Mouse (Mus musculus) heart, embryonic 14.5 days (tissue): ENCODE measurements around the gene Plcxd2. TPM values are rescaled to one million over a fixed set of nuclear protein-coding genes. Genes with fewer than 3 reads are reported as not detected.

ENCODE experiments used
- ATAC-seq: fragments of 200-750 bp; cut with Nextera tagmentation; 2 replicates; pipeline ENCODE4 v1.8.0; 2017; ENCODE audit warnings: low read depth, moderate TSS enrichment; ENCODE audit not compliant: insufficient number of reproducible peaks, insufficient read depth, low FRiP score
- H3K27ac ChIP-seq, 2 experiments: fragments of 200-500 bp in 1 of 2; fragments of 300-500 bp in 1 of 2; sonication (generic) in 1 of 2; replicated peaks in 1 of 2; 2 replicates each; pipeline ENCODE4 v1.5.1; 2012 to 2014; ENCODE audit warnings: low read depth in 2 of 2, low read length in 2 of 2, control low read depth in 1 of 2, mild to moderate bottlenecking in 1 of 2, mixed read lengths in 1 of 2; ENCODE audit not compliant: control insufficient read depth in 1 of 2, insufficient read depth in 1 of 2
- H3K27me3 ChIP-seq: fragments of 300-500 bp; sonication (generic); 2 replicates; pipeline ENCODE4 v1.6.1; 2014; ENCODE audit warnings: mild to moderate bottlenecking, low read length, control low read depth; ENCODE audit not compliant: control insufficient read depth, insufficient read depth
- H3K36me3 ChIP-seq: fragments of 300-500 bp; sonication (generic); 2 replicates; pipeline ENCODE4 v1.6.1; 2014; ENCODE audit warnings: mild to moderate bottlenecking, control low read depth, low read length, mixed read lengths; ENCODE audit not compliant: control insufficient read depth, insufficient read depth
- H3K4me1 ChIP-seq, 2 experiments: fragments of 200-500 bp in 1 of 2; fragments of 300-500 bp in 1 of 2; sonication (generic) in 1 of 2; 2 replicates each; pipeline ENCODE4 v1.6.1; 2012 to 2014; ENCODE audit warnings: low read length in 2 of 2, control low read depth in 1 of 2, mixed read lengths in 1 of 2; ENCODE audit not compliant: control insufficient read depth in 2 of 2, insufficient read depth in 2 of 2
- H3K4me2 ChIP-seq: fragments of 300-500 bp; sonication (generic); 2 replicates; pipeline ENCODE4 v1.6.1; 2014; ENCODE audit warnings: mild to moderate bottlenecking, low read length
- H3K4me3 ChIP-seq, 2 experiments: fragments of 200-500 bp in 1 of 2; fragments of 300-500 bp in 1 of 2; sonication (generic) in 1 of 2; 2 replicates each; pipeline ENCODE4 v1.5.1; 2012 to 2014; ENCODE audit warnings: low read length in 2 of 2, mild to moderate bottlenecking in 2 of 2, control low read depth in 1 of 2, low read depth in 1 of 2, moderate library complexity in 1 of 2; ENCODE audit not compliant: control insufficient read depth in 1 of 2, insufficient read depth in 1 of 2
- H3K9ac ChIP-seq: fragments of 300-500 bp; sonication (generic); 2 replicates; pipeline ENCODE4 v1.6.1; 2014; ENCODE audit warnings: mild to moderate bottlenecking, low read length
- H3K9me3 ChIP-seq: fragments of 300-500 bp; sonication (generic); 2 replicates; pipeline ENCODE4 v1.6.1; 2016; ENCODE audit warnings: low read length, control low read depth; ENCODE audit not compliant: control insufficient read depth
- WGBS: fragments of 180-500 bp; shearing (Covaris S2); extraction: QIAGEN DNeasy Blood & Tissue Kit; methylation state at CpG from one replicate; pipeline ENCODE4 v1.1.7; 2014; 5-methylcytosine and 5-hydroxymethylcytosine counted together
- polyA plus RNA-seq: library from polyadenylated mRNA; unstranded; fragments of >200 nt; fragmentation: Nextera tagmentation; extraction: Ambion mirVana; gene quantifications from 2 replicates; pipeline ENCODE4 v1.2.1, GENCODE M21; 2014

Plcxd2 gene
- polyA plus RNA-seq, 1 experiment from 2014 or later: 0.50 TPM

- no peak overlapping the region for H3K4me2 ChIP-seq
- H3K27me3 ChIP-seq: no peaks in the 10 kb centered on the region
- no peak overlapping the region for H3K27ac ChIP-seq
- no peaks in the 10 kb centered on the region for H3K4me1 ChIP-seq
- H3K4me3 ChIP-seq: no peak overlapping the region
- H3K9ac ChIP-seq: no peak overlapping the region
- no peaks in the 10 kb centered on the region for H3K9me3 ChIP-seq
- ATAC-seq: no peak
- 68% methylated on average over 4 of the region's 4 CpGs for WGBS
- no peaks in the 10 kb centered on the region for H3K36me3 ChIP-seq
Measured at GRCm38 (mm10) chr16:45984610-45985606, 25.1 kb downstream of the Plcxd2 start.

GRCm38 (mm10) chr16:45976251-45976650 lies 33.8 kb downstream of the Plcxd2 start:
- Histone ChIP-seq H3K4me2 (no peak overlapping the region), H3K9ac (no peak overlapping the region), H3K27me3 (no peaks in the 10 kb centered on the region), H3K4me3 (no peak overlapping the region), H3K36me3 (no peaks in the 10 kb centered on the region), H3K4me1 (no peaks in the 10 kb centered on the region), H3K27ac (no peak overlapping the region), H3K9me3 (no peaks in the 10 kb centered on the region)
- 95% methylated on average over 1 of the region's 1 CpGs for WGBS
- no peak for ATAC-seq

DNA sequence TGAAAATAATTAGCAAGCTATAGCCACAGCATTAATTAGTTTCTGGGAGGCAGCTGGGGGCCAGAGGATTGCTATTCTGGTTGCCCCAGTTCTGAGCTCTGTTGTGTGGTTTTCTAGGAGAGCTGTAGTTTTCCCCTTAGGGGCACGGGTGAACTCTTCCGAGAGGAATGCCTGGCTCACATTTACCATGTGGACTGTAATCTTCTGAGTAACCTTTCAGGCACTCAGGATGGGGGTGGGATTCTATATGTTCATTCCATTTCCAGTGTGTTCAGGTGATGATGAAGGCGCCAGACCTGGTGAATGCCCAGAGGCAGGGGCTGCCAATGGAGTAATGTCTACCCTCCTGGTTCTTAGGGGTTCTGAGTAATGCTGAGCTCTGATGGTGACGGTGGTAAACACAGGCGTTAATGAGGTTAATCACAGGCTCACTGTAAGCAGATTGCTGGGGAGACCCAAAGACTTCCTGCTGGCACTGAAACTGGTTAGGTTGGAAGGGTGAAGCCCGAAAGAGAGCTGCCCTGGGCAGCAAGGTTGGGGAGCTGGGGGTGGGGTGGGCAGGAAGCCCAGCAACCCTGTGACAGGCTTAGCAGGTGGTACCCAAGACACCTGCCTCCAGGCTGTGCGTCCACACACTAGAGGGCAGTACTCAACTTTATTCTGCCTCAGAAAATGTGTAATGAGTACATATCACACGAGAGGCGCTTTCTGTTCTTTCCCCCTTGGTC lies 35.9 kb downstream of the Plcxd2 start:
- no peak for ATAC-seq
- 52% methylated on average over 9 of the region's 9 CpGs for WGBS

DNA sequence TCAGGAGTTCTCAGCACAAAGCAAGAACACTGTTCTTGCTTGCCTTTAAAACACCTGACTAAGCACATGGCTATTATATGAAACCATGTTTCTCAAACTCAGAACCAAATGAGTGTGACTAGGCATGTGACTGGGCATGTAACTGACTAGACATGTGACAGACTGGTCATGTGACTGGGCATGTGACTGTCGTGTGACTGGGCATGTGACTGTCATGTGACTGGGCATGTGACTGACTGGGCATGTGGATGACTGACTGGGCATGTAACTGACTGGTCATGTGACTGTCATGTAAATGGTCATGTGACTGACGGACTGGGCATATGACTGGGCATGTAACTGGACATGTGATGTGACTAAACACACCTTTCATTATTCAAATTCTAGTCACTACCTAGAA lies 39.8 kb downstream of the Plcxd2 start:
- H3K27ac ChIP-seq: no peak overlapping the region
- no peak overlapping the region for H3K4me2 ChIP-seq
- WGBS: 88% methylated on average over 2 of the region's 2 CpGs
- H3K4me1 ChIP-seq: no peaks in the 10 kb centered on the region
- H3K4me3 ChIP-seq: no peak overlapping the region
- ATAC-seq: no peak
- H3K9ac ChIP-seq: no peak overlapping the region
- no peaks in the 10 kb centered on the region for H3K36me3 ChIP-seq
- no peaks in the 10 kb centered on the region for H3K27me3 ChIP-seq
- no peaks in the 10 kb centered on the region for H3K9me3 ChIP-seq

More for the DNA sequence above, 35.9 kb downstream of the Plcxd2 start:
- Histone ChIP-seq H3K9ac (no peak overlapping the region), H3K4me1 (no peaks in the 10 kb centered on the region), H3K27me3 (no peaks in the 10 kb centered on the region), H3K9me3 (no peaks in the 10 kb centered on the region), H3K4me3 (no peak overlapping the region), H3K36me3 (no peaks in the 10 kb centered on the region), H3K27ac (no peak overlapping the region), H3K4me2 (no peak overlapping the region)

- no peaks in the 10 kb centered on the region for H3K4me1 ChIP-seq
- no peak for ATAC-seq
- H3K27me3 ChIP-seq: no peaks in the 10 kb centered on the region
- H3K4me2 ChIP-seq: no peak overlapping the region
- H3K9me3 ChIP-seq: no peaks in the 10 kb centered on the region
- H3K4me3 ChIP-seq: no peak overlapping the region
- no peaks in the 10 kb centered on the region for H3K36me3 ChIP-seq
- H3K27ac ChIP-seq: no peak overlapping the region
- WGBS: 63% methylated on average over 5 of the region's 5 CpGs
- no peak overlapping the region for H3K9ac ChIP-seq
Measured at GRCm38 (mm10) chr16:45968716-45969115, 41.3 kb downstream of the Plcxd2 start.

DNA sequence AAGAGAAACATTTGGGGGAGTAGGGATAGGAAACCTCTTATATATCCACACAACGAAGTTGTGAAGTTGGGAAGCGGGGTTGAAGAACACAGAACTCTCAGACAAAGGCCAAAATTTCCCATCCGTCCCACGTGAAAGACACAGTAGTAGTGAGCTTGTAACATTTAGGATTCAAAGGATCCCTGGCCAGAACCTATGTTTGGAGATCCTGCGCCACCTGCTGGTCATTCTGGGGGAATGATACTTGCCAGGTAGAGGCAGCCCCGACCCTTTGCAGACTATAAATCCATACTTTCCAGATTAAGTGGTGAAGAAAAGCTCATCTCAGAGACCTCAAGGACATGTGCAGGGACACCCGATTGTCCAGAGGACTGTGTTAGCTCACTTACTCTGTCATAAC lies 42.5 kb downstream of the Plcxd2 start:
- Histone ChIP-seq H3K4me3 (no peak overlapping the region), H3K4me1 (peaks cover 3 to 8% of the 10 kb centered on the region in 2 experiments; a peak in 3 of 4 replicates), H3K27ac (no peak overlapping the region), H3K4me2 (no peak overlapping the region), H3K9me3 (no peaks in the 10 kb centered on the region), H3K27me3 (no peaks in the 10 kb centered on the region), H3K36me3 (no peaks in the 10 kb centered on the region), H3K9ac (no peak overlapping the region)
- 17% methylated on average over 7 of the region's 7 CpGs for WGBS
- ATAC-seq: no peak; the same call in 1 of the 2 replicates

GRCm38 (mm10) chr16:45966604-45967003 lies 43.4 kb downstream of the Plcxd2 start:
- Histone ChIP-seq H3K27ac (no peak overlapping the region), H3K27me3 (no peaks in the 10 kb centered on the region), H3K9me3 (no peaks in the 10 kb centered on the region), H3K4me3 (no peak overlapping the region), H3K4me2 (no peak overlapping the region), H3K4me1 (peaks cover 3 to 11% of the 10 kb centered on the region in 2 experiments; a peak in 3 of 4 replicates), H3K36me3 (no peaks in the 10 kb centered on the region), H3K9ac (no peak overlapping the region)
- 65% methylated on average over 5 of the region's 5 CpGs for WGBS
- ATAC-seq: no peak
